Mouse (Mus musculus): Measurements from ENCODE around the gene Nt5c1b. TPM values are rescaled to one million over a fixed set of nuclear protein-coding genes. Genes with fewer than 3 reads are reported as not detected.

Nt5c1b gene
- polyA plus RNA-seq (2015; fragmentation: Nextera tagmentation; extraction: Ambion mirVana): not detected in 2 replicates

DNA sequence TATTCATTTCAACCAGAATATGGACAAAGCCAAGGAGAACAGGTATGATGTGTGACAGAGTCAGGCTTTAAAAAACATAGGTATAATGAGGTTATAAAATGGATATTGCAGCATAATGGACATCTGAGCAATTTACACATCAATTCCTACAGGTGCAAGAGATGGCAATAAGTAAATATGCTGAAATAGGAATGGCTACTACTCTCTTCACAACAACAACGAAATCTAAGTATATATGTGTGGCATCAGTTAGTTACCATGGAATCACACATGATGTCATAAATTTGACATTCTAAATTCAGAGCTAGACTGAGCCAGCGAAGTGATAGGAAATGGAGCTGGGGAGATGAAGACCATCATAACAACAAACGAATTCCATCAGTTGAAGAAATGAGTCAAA, at the start of gene Nt5c1b:
Nt5c1b (plus strand) TSS at position 301 of the 400 bp plus-strand sequence.
- WGBS: 78% methylated on average over 3 of the region's 3 CpGs
- Histone ChIP-seq H3K4me1 (ENCODE audit: control insufficient read depth, insufficient read depth, low read length) (no peaks in the 10 kb centered on the region), H3K9ac (ENCODE audit: low read depth, low read length) (no peak within 1 kb of the TSS), H3K4me3 (ENCODE audit: low read length) (no peak within 1 kb of the TSS), H3K27me3 (replicated peaks; ENCODE audit: control insufficient read depth, insufficient read depth, low read length) (no peaks in the 10 kb centered on the region), H3K36me3 (ENCODE audit: control insufficient read depth, insufficient read depth, low read length) (no peaks in the 10 kb centered on the region), H3K4me2 (ENCODE audit: low read depth, low read length) (no peak within 1 kb of the TSS), H3K9me3 (ENCODE audit: control insufficient read depth, low read length) (no peaks in the 10 kb centered on the region), H3K27ac (ENCODE audit: low read length) (no peak within 1 kb of the TSS)
- ATAC-seq: no peak

DNA sequence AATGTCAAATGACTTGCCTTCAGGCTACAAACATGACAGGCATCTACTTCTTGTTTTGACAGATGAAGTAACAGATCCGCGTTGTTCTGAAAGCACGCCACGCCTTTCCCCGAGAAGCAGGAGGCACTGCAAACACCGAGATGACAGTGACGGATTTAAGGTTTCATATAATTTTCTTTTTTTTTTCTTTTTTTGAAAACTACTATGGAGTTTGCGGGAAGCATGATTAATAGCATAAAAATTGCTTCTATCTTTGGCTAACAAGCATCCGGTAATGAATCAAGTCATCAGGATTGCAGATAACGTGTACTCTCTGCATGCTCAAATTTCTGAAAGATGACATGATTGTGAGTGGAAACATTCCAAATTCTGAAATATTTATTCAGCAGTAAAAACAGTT, 42.1 kb upstream of the Nt5c1b start:
- no peak overlapping the region for H3K4me2 ChIP-seq (ENCODE audit: low read depth, low read length)
- no peak overlapping the region for H3K4me3 ChIP-seq (ENCODE audit: low read length)
- H3K9me3 ChIP-seq (ENCODE audit: control insufficient read depth, low read length): no peaks in the 10 kb centered on the region
- 76% methylated on average over 10 of the region's 10 CpGs for WGBS
- no peak for ATAC-seq
- H3K4me1 ChIP-seq (ENCODE audit: control insufficient read depth, insufficient read depth, low read length): no peaks in the 10 kb centered on the region
- no peaks in the 10 kb centered on the region for H3K36me3 ChIP-seq (ENCODE audit: control insufficient read depth, insufficient read depth, low read length)
- no peak overlapping the region for H3K27ac ChIP-seq (ENCODE audit: low read length)
- no peak overlapping the region for H3K9ac ChIP-seq (ENCODE audit: low read depth, low read length)
- no peaks in the 10 kb centered on the region for H3K27me3 ChIP-seq (replicated peaks; ENCODE audit: control insufficient read depth, insufficient read depth, low read length)

GRCm38 (mm10) chr12:10329460-10329859, 40.3 kb upstream of the Nt5c1b start:
- Histone ChIP-seq H3K36me3 (ENCODE audit: control insufficient read depth, insufficient read depth, low read length) (no peaks in the 10 kb centered on the region), H3K9me3 (ENCODE audit: control insufficient read depth, low read length) (no peaks in the 10 kb centered on the region), H3K27me3 (replicated peaks; ENCODE audit: control insufficient read depth, insufficient read depth, low read length) (no peaks in the 10 kb centered on the region), H3K4me3 (ENCODE audit: low read length) (no peak overlapping the region), H3K4me2 (ENCODE audit: low read depth, low read length) (no peak overlapping the region), H3K9ac (ENCODE audit: low read depth, low read length) (no peak overlapping the region), H3K27ac (ENCODE audit: low read length) (no peak overlapping the region), H3K4me1 (ENCODE audit: control insufficient read depth, insufficient read depth, low read length) (no peaks in the 10 kb centered on the region)
- no peak for ATAC-seq
- WGBS: 88% methylated on average over 2 of the region's 2 CpGs

DNA sequence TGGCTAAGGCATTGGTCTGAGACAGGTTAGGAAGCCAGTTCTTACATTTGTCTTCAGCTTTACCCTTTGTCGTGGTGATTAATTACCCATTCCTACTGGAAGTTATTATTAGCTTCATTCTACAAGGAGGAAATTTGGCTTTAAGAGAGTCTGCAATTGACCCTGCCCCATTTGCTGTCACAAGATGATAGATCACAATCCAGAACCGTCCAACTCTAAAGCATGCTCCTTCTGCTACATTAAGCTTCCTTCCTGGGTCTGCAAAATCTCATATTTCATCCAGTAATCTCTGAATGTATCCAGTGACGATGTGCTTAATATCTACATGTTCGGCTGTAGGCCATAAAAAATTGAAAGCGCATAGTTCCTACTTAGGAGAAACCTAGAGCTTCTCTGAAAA, 29.2 kb upstream of the Nt5c1b start:
- no peak overlapping the region for H3K27ac ChIP-seq (ENCODE audit: low read length)
- no peaks in the 10 kb centered on the region for H3K9me3 ChIP-seq (ENCODE audit: control insufficient read depth, low read length)
- H3K27me3 ChIP-seq (replicated peaks; ENCODE audit: control insufficient read depth, insufficient read depth, low read length): no peaks in the 10 kb centered on the region
- ATAC-seq: no peak
- H3K4me1 ChIP-seq (ENCODE audit: control insufficient read depth, insufficient read depth, low read length): no peaks in the 10 kb centered on the region
- no peak overlapping the region for H3K9ac ChIP-seq (ENCODE audit: low read depth, low read length)
- WGBS: 48% methylated on average over 5 of the region's 5 CpGs
- H3K4me2 ChIP-seq (ENCODE audit: low read depth, low read length): no peak overlapping the region
- H3K36me3 ChIP-seq (ENCODE audit: control insufficient read depth, insufficient read depth, low read length): no peaks in the 10 kb centered on the region
- H3K4me3 ChIP-seq (ENCODE audit: low read length): no peak overlapping the region

DNA sequence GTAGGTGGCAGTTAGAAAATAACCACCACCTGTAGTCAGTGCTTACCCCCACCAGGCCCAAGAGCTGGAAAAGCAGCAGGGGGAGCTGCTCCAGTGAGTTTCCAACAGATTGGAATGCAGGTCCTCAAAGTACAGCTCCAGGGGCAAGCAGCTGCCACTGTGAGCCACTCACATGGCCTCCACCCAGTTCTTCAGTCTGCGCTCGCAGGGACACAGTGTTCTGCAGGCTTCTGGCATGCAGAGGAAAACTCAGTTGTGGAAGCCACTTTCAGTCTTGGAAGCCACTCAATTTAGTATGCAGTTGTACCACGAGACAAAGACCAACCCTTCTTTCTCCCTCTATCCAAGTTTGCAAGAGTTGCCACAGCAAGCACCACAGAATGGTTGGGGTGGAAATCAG, 19.1 kb upstream of the Nt5c1b start:
- Histone ChIP-seq H3K4me2 (ENCODE audit: low read depth, low read length) (no peak overlapping the region), H3K27me3 (replicated peaks; ENCODE audit: control insufficient read depth, insufficient read depth, low read length) (no peaks in the 10 kb centered on the region)
- WGBS: 76% methylated on average over 3 of the region's 3 CpGs

GRCm38 (mm10) chr12:10357756-10358155, 12.0 kb upstream of the Nt5c1b start:
- no peaks in the 10 kb centered on the region for H3K36me3 ChIP-seq (ENCODE audit: control insufficient read depth, insufficient read depth, low read length)
- ATAC-seq: no peak
- no peak overlapping the region for H3K27ac ChIP-seq (ENCODE audit: low read length)
- H3K9ac ChIP-seq (ENCODE audit: low read depth, low read length): no peak overlapping the region
- no peaks in the 10 kb centered on the region for H3K27me3 ChIP-seq (replicated peaks; ENCODE audit: control insufficient read depth, insufficient read depth, low read length)
- WGBS: 55% methylated on average over 6 of the region's 6 CpGs
- no peaks in the 10 kb centered on the region for H3K9me3 ChIP-seq (ENCODE audit: control insufficient read depth, low read length)
- H3K4me3 ChIP-seq (ENCODE audit: low read length): no peak overlapping the region
- no peak overlapping the region for H3K4me2 ChIP-seq (ENCODE audit: low read depth, low read length)
- H3K4me1 ChIP-seq (ENCODE audit: control insufficient read depth, insufficient read depth, low read length): no peaks in the 10 kb centered on the region

More for the DNA sequence above, 19.1 kb upstream of the Nt5c1b start:
- Histone ChIP-seq H3K9ac (ENCODE audit: low read depth, low read length) (no peak overlapping the region), H3K27ac (ENCODE audit: low read length) (no peak overlapping the region), H3K4me3 (ENCODE audit: low read length) (no peak overlapping the region), H3K4me1 (ENCODE audit: control insufficient read depth, insufficient read depth, low read length) (no peaks in the 10 kb centered on the region), H3K9me3 (ENCODE audit: control insufficient read depth, low read length) (no peaks in the 10 kb centered on the region), H3K36me3 (ENCODE audit: control insufficient read depth, insufficient read depth, low read length) (no peaks in the 10 kb centered on the region)
- ATAC-seq: no peak

GRCm38 (mm10) chr12:10390671-10391441, 21.1 kb downstream of the Nt5c1b start, which contains the start of gene Rdh14:
Gene Rdh14, plus strand, starts transcription at chr12:10390772.
- Histone ChIP-seq H3K4me3 (ENCODE audit: low read length) (peak within 1 kb of the TSS; percentile 71), H3K27me3 (replicated peaks; ENCODE audit: control insufficient read depth, insufficient read depth, low read length) (no peaks in the 10 kb centered on the region), H3K4me2 (ENCODE audit: low read depth, low read length) (peak within 1 kb of the TSS; percentile 38), H3K36me3 (ENCODE audit: control insufficient read depth, insufficient read depth, low read length) (no peaks in the 10 kb centered on the region), H3K9ac (ENCODE audit: low read depth, low read length) (peak within 1 kb of the TSS; percentile 79), H3K27ac (ENCODE audit: low read length) (peak within 1 kb of the TSS; percentile 89), H3K4me1 (ENCODE audit: control insufficient read depth, insufficient read depth, low read length) (0 out of 2 replicates have a peak, but pooled peaks cover 3% of the 10 kb centered on the region), H3K9me3 (ENCODE audit: control insufficient read depth, low read length) (no peaks in the 10 kb centered on the region)
- ATAC-seq: peak; percentile 99
- under 1% methylated on average over 53 of the region's 53 CpGs for WGBS

- Histone ChIP-seq H3K4me3 (ENCODE audit: low read length) (no peak overlapping the region), H3K36me3 (ENCODE audit: control insufficient read depth, insufficient read depth, low read length) (no peaks in the 10 kb centered on the region), H3K4me2 (ENCODE audit: low read depth, low read length) (no peak overlapping the region), H3K9me3 (ENCODE audit: control insufficient read depth, low read length) (no peaks in the 10 kb centered on the region), H3K9ac (ENCODE audit: low read depth, low read length) (no peak overlapping the region), H3K4me1 (ENCODE audit: control insufficient read depth, insufficient read depth, low read length) (no peaks in the 10 kb centered on the region), H3K27me3 (replicated peaks; ENCODE audit: control insufficient read depth, insufficient read depth, low read length) (no peaks in the 10 kb centered on the region), H3K27ac (ENCODE audit: low read length) (no peak overlapping the region)
- WGBS: 52% methylated on average over 1 of the region's 1 CpGs
- ATAC-seq: no peak
Observed at GRCm38 (mm10) chr12:10400788-10401187, 31.0 kb downstream of the Nt5c1b start.

GRCm38 (mm10) chr12:10402421-10403115, 32.8 kb downstream of the Nt5c1b start:
- ATAC-seq: no peak
- Histone ChIP-seq H3K27ac (ENCODE audit: low read length) (no peak overlapping the region), H3K9me3 (ENCODE audit: control insufficient read depth, low read length) (no peaks in the 10 kb centered on the region), H3K9ac (ENCODE audit: low read depth, low read length) (no peak overlapping the region), H3K4me1 (ENCODE audit: control insufficient read depth, insufficient read depth, low read length) (no peaks in the 10 kb centered on the region), H3K4me2 (ENCODE audit: low read depth, low read length) (no peak overlapping the region), H3K27me3 (replicated peaks; ENCODE audit: control insufficient read depth, insufficient read depth, low read length) (no peaks in the 10 kb centered on the region), H3K36me3 (ENCODE audit: control insufficient read depth, insufficient read depth, low read length) (no peaks in the 10 kb centered on the region), H3K4me3 (ENCODE audit: low read length) (no peak overlapping the region)
- WGBS: 78% methylated on average over 9 of the region's 9 CpGs
